Mouse (Mus musculus) embryonic fibroblast, embryonic 13.5 days (primary cell): Measurements from ENCODE around the gene Olfr632. TPM values are rescaled to one million over a fixed set of nuclear protein-coding genes. Genes with fewer than 3 reads are reported as not detected.
"Not testable (repeated sequence)": the region's sequence is repeated elsewhere in the genome, so short reads cannot be mapped to it uniquely, and the experiment has no call there.

Experiments used
- H3K27ac ChIP-seq: 2 replicates; pipeline ENCODE4 v1.5.1; 2012; ENCODE audit warnings: low read length, control low read depth, inconsistent platforms; ENCODE audit not compliant: insufficient read depth
- H3K4me1 ChIP-seq: 2 replicates; pipeline ENCODE4 v1.6.1; 2011; ENCODE audit warnings: low read length; ENCODE audit not compliant: control insufficient read depth, insufficient read depth
- H3K4me3 ChIP-seq: 2 replicates; pipeline ENCODE4 v1.5.1; 2011; ENCODE audit warnings: mild to moderate bottlenecking, control low read depth, low read length; ENCODE audit not compliant: insufficient read depth
- CTCF ChIP-seq: IDR thresholded peaks from 2 replicates; pipeline ENCODE4 v1.5.1; 2011; ENCODE audit warnings: mild to moderate bottlenecking, control low read depth, low read length, moderate library complexity, borderline replicate concordance; ENCODE audit not compliant: insufficient read depth
- POLR2A ChIP-seq: IDR thresholded peaks from 2 replicates; pipeline ENCODE4 v1.6.1; 2011; ENCODE audit warnings: low read depth, mild to moderate bottlenecking, control low read depth, low read length, moderate library complexity
- polyA plus RNA-seq: library from polyadenylated mRNA; stranded (reverse); fragments of >200 nt; gene quantifications from 2 replicates; pipeline ENCODE4 v1.2.4, GENCODE M21; 2011; ENCODE audit warnings: low read depth; ENCODE audit not compliant: missing spikeins, insufficient read length

Olfr632 gene
- not detected in 2 replicates for polyA plus RNA-seq

GRCm38 (mm10) chr7:103934264-103934663, at the start of gene Olfr632:
Gene Olfr632, plus strand, starts transcription at chr7:103934347.
- Histone ChIP-seq H3K27ac (no peak within 1 kb of the TSS), H3K4me1 (no peaks in the 10 kb centered on the region), H3K4me3 (no peak within 1 kb of the TSS)
- TF ChIP-seq POLR2A (no peak), CTCF (no peak)

DNA sequence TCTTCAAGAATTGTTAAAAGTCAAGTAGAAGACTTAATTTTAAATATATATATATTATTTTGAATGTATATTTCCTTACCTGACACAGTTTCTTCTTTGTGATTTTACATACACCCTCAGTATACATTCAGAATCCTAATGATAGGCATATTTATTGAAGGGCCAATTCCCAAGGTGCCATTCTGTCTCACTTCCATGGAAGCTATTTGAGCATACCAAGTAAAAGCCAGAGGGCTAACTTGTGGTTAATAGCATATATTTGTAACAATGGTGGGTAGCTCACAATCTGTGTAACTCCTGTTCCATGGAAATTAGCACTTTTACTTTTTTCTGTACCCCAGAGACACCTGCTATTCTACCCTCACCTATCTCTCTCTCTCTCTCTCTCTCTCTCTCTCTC, 48.0 kb upstream of the Olfr632 start, which contains the start of gene Olfr66:
Olfr66 (minus strand) TSS at position 101 of the 400 bp plus-strand sequence.
- Histone ChIP-seq H3K27ac (no peak within 1 kb of the TSS), H3K4me1 (no peaks in the 10 kb centered on the region), H3K4me3 (no peak within 1 kb of the TSS)
- TF ChIP-seq POLR2A (no peak), CTCF (no peak)

GRCm38 (mm10) chr7:103894385-103894784, 39.8 kb upstream of the Olfr632 start, which contains the start of gene Olfr64:
Gene Olfr64, minus strand, starts transcription at chr7:103894485.
- Histone ChIP-seq H3K27ac (no peak within 1 kb of the TSS), H3K4me3 (no peak within 1 kb of the TSS), H3K4me1 (no peaks in the 10 kb centered on the region)
- TF ChIP-seq CTCF: no peak
- TF ChIP-seq POLR2A: no peak

DNA sequence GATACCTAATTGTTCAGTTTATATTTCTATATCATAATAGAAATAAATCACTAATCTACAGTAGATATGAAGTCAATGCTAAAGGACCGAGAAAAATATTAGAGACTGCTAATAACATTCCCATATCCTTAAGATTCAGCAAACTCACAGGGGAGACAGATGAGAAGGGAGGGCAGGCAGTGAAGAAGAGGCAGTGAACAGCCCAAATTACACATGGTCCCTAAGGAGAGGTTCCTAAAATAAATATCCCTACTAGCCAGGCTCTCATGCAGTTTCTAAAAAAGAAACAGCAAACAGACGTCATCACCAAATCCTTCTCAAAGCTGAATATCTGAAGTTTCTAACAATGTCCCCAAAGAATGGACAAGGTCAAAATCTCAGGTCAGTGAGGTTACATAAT, 31.0 kb upstream of the Olfr632 start, which contains the start of gene Olfr65:
Olfr65 (plus strand) TSS at position 301 of the 400 bp plus-strand sequence.
- no peaks in the 10 kb centered on the region for H3K4me1 ChIP-seq

DNA sequence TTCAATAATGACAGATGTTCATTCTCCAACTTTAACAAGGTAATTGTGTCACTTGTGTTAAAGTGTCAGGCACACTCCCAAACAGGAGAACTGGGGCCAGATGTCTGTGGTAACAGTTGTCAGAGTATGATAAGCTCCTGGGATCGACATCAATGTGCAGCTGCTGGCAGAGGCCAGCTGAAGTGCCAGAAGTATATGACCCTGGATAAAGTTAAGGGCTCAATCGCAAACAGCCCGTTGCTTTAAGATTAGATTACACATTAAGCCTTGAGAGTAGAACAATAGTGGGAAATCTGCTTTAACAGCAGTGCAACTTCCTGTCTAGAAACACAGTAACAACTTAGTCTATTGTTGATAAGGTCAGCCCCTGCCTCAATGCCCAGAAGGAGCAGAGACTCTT, 24.1 kb upstream of the Olfr632 start:
- Histone ChIP-seq H3K4me3 (no peak overlapping the region), H3K27ac (no peak overlapping the region), H3K4me1 (no peaks in the 10 kb centered on the region)
- TF ChIP-seq CTCF: no peak
- TF ChIP-seq POLR2A: no peak

More for the DNA sequence above, 31.0 kb upstream of the Olfr632 start, which contains the start of gene Olfr65:
- no peak within 1 kb of the TSS for H3K4me3 ChIP-seq
- no peak within 1 kb of the TSS for H3K27ac ChIP-seq
- TF ChIP-seq CTCF (no peak), POLR2A (no peak)

GRCm38 (mm10) chr7:103912969-103913511, 21.1 kb upstream of the Olfr632 start:
- TF ChIP-seq POLR2A: no peak
- no peak for TF ChIP-seq CTCF

DNA sequence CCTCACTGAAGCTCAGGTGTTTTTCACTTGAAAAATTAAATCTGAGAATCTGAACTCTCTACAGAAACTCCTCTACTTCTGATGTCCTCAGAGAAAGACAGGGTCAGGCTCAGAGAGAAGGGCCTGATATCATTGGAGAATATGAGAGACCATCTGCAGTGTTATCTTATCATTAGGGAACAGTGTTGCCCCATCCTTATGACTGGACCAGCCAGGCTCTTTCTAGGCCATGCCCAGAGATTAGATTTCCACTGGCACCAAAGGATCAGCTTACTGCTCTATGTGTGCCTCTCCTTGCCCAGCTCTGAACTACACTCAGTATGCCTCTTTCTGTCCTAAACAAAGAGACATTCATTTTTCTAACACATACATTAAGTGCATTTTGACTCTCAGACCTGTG, 18.8 kb upstream of the Olfr632 start:
- Histone ChIP-seq H3K4me1 (no peaks in the 10 kb centered on the region), H3K4me3 (no peak overlapping the region), H3K27ac (no peak overlapping the region)
- TF ChIP-seq CTCF: no peak
- TF ChIP-seq POLR2A: no peak

More at GRCm38 (mm10) chr7:103912969-103913511, 21.1 kb upstream of the Olfr632 start:
- no peak overlapping the region for H3K27ac ChIP-seq
- H3K4me1 ChIP-seq: no peaks in the 10 kb centered on the region
- H3K4me3 ChIP-seq: no peak overlapping the region

- TF ChIP-seq CTCF: no peak
- TF ChIP-seq POLR2A: no peak
- no peak within 1 kb of the TSS for H3K27ac ChIP-seq
- H3K4me3 ChIP-seq: no peak within 1 kb of the TSS
- H3K4me1 ChIP-seq: no peaks in the 10 kb centered on the region
Measured at GRCm38 (mm10) chr7:103928525-103928924, 5.6 kb upstream of the Olfr632 start, which contains the start of gene Olfr631. Gene Olfr631, plus strand, starts transcription at chr7:103928825.

GRCm38 (mm10) chr7:103942730-103943129, 8.6 kb downstream of the Olfr632 start:
- no peak for TF ChIP-seq POLR2A
- TF ChIP-seq CTCF: no peak; the same call in 1 of the 2 replicates
- H3K4me3 ChIP-seq: no peak overlapping the region
- no peaks in the 10 kb centered on the region for H3K4me1 ChIP-seq
- H3K27ac ChIP-seq: no peak overlapping the region

- Histone ChIP-seq H3K4me1 (no peaks in the 10 kb centered on the region), H3K27ac (no peak within 1 kb of the TSS), H3K4me3 (no peak within 1 kb of the TSS)
- TF ChIP-seq POLR2A (no peak), CTCF (no peak)
Measured at GRCm38 (mm10) chr7:103944137-103944536, 10.0 kb downstream of the Olfr632 start, which contains the start of gene Olfr633. Gene Olfr633, plus strand, starts transcription at chr7:103944437.

DNA sequence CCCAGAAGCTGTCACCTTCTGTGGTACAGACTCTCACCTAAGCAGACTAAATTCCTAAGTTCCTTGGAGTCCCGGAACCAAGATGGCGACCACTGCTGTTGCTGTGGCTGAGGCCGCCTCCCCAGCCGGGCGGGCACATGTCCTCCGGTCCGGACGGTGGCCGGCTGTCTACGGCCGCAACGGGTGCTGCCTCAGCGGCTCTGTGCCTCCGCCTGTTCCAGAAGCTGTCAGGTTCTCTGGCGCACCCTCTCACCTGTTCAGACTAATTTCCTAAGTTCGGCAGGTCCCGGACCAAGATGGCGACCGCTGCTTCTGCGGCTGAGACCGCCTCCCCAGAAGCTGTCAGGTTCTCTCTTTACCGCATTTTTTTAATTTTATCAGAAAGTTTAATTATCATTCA, 32.7 kb downstream of the Olfr632 start:
- not testable (repeated sequence) for H3K27ac ChIP-seq, H3K4me3 ChIP-seq, H3K4me1 ChIP-seq
